Mouse (Mus musculus) heart, adult 2 months (tissue): ENCODE results near the gene Gramd1c. TPM values are rescaled to one million over a fixed set of nuclear protein-coding genes. Genes with fewer than 3 reads are reported as not detected.
A peak's percentile ranks its signal among the peaks of the same experiment; 100 is the strongest.

Experiments used
- DNase-seq, 2 experiments: peaks; one replicate each; pipeline ENCODE4 v3.0.0; 2021
- H3K27ac ChIP-seq: fragments of 200-600 bp; 2 replicates; pipeline ENCODE4 v1.8.1; 2022
- H3K27me3 ChIP-seq: fragments of 200-500 bp; 2 replicates; pipeline ENCODE4 v1.6.1; 2012; ENCODE audit warnings: mild to moderate bottlenecking, low read length, inconsistent platforms, mixed read lengths; ENCODE audit not compliant: control insufficient read depth, insufficient read depth
- H3K36me3 ChIP-seq: fragments of 200-500 bp; 2 replicates; pipeline ENCODE4 v1.6.1; 2012; ENCODE audit warnings: low read length, inconsistent platforms; ENCODE audit not compliant: control insufficient read depth, insufficient read depth
- H3K4me1 ChIP-seq: fragments of 200-500 bp; 2 replicates; pipeline ENCODE4 v1.6.1; 2011; ENCODE audit warnings: low read length; ENCODE audit not compliant: control insufficient read depth, insufficient read depth
- H3K4me3 ChIP-seq: fragments of 200-600 bp; 2 replicates; pipeline ENCODE4 v1.8.1; 2022
- H3K79me2 ChIP-seq: fragments of 200-500 bp; replicated peaks from 2 replicates; pipeline ENCODE4 v1.6.1; 2012; ENCODE audit warnings: mild to moderate bottlenecking, inconsistent platforms, low read length, moderate library complexity, mixed read lengths; ENCODE audit not compliant: control insufficient read depth, insufficient read depth
- H3K9ac ChIP-seq: fragments of 200-500 bp; 2 replicates; pipeline ENCODE4 v1.6.1; 2012; ENCODE audit warnings: low read depth, mild to moderate bottlenecking, control low read depth, inconsistent platforms, low read length, mixed read lengths
- CTCF ChIP-seq: fragments of 200-600 bp; IDR thresholded peaks from 2 replicates; pipeline ENCODE4 v1.8.1; 2022; ENCODE audit warnings: antibody characterized with exemption, mild to moderate bottlenecking, moderate library complexity
- EP300 ChIP-seq: fragments of 200-500 bp; IDR thresholded peaks from 2 replicates; pipeline ENCODE4 v1.6.1; 2011; ENCODE audit warnings: low read depth, low read length, control low read depth; ENCODE audit not compliant: insufficient read depth
- POLR2A ChIP-seq: fragments of 200-500 bp; IDR thresholded peaks from 2 replicates; pipeline ENCODE4 v1.6.1; 2011; ENCODE audit warnings: mild to moderate bottlenecking, low read depth, low read length, control low read depth; ENCODE audit not compliant: insufficient read depth
- WGBS: fragments of 180-500 bp; shearing (Covaris S2); methylation state at CpG from one replicate; pipeline ENCODE4 v1.1.7; 2018; 5-methylcytosine and 5-hydroxymethylcytosine counted together
- intact Hi-C: fragments of 180-260 bp; cut with DNase I; formaldehyde crosslinking; loops from one replicate; pipeline ENCODE4 v1.15.1; 2025
- polyA plus RNA-seq: library from polyadenylated mRNA; depleted of rRNA; stranded (reverse); fragments of >200 nt; gene quantifications from 2 replicates; pipeline ENCODE4 v1.2.3, GENCODE M21; 2012
- total RNA-seq, 2 experiments: library from RNA; stranded (reverse); gene quantifications; 2 replicates each; pipeline ENCODE4 v1.2.3; 2021

The Gramd1c gene
- total and polyA plus RNA-seq, 3 experiments, result 0.37 to 0.50 (median 0.37) TPM

DNA sequence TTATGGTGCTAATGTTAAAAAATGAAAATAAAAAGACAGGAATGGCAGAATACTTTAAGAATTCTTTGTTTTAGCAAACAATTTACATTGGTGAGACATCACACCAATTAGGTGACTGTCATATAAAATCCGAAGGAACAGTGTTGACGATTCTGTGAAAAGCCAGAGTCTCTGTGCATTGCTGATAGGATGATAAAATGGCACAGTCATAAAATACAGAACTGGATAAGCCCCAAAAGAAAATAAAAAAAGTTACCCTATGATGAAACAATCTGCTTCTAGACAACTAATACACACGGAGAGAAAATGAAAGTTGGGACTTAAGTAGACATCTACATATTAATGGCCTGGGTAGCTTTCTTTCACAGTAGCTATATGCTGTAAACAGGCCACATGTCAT lies 68.5 kb downstream of the Gramd1c start:
- H3K27ac ChIP-seq, result no peak overlapping the region
- WGBS, result 79% methylated on average over 3 of the region's 3 CpGs
- TF ChIP-seq EP300 (no peak), CTCF (no peak)

DNA sequence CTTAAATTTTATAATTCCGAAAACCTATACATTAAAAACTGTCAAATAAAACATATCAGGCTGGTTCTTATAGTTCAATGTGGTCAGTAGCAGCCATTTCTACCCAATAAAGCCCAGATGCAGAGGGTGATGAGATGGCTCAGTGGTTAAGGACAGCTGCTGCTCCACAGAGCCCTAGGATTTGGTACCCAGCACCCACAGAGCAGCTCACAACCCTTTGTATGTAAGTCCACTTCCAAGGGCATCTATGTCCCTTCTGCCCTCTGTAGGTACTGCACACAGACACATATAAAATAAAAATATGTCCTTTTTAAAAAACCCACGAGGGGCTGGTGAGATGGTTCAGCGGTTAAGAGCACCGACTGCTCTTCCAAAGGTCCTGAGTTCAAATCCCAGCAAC lies 76.8 kb downstream of the Gramd1c start:
- TF ChIP-seq EP300 (no peak), POLR2A (no peak), CTCF (no peak)
- Histone ChIP-seq H3K4me3 (no peak overlapping the region), H3K27me3 (no peaks in the 10 kb centered on the region), H3K27ac (no peak overlapping the region), H3K79me2 (no peaks in the 10 kb centered on the region), H3K36me3 (no peaks in the 10 kb centered on the region), H3K4me1 (no peaks in the 10 kb centered on the region), H3K9ac (no peak overlapping the region)
- intact Hi-C loops, result no loop called here
- no peak for DNase-seq
- WGBS, result 90% methylated on average over 4 of the region's 4 CpGs

More for the DNA sequence above, 68.5 kb downstream of the Gramd1c start:
- no peak overlapping the region for H3K9ac ChIP-seq
- intact Hi-C loops, result no loop called here
- DNase-seq, result no peak
- no peaks in the 10 kb centered on the region for H3K36me3 ChIP-seq
- no peaks in the 10 kb centered on the region for H3K79me2 ChIP-seq
- H3K27me3 ChIP-seq, result no peaks in the 10 kb centered on the region
- no peaks in the 10 kb centered on the region for H3K4me1 ChIP-seq
- H3K4me3 ChIP-seq, result no peak overlapping the region

DNA sequence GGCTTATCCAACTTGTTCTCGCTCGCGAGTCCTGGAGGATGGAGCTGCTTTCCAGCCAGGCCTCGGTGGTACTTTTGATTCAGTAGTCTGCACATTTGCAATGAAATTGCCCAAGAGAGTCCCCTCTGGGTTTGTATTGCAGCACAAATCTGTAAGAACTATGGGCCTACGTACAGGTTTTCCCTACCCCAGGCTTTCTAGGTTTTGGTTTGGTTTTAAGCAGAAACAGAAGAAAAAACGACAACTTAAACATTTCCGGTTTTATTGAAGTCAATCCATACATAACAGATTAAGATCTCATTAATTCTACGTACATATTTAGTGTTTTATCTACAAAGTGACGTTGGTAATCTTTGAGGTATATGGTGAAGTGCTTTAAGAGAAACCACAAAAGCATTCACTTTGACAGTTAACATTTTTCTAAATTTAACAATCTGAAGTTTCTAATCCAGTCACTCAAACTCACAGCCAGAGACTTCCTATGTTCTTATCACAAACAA lies 83.0 kb downstream of the Gramd1c start:
- no peaks in the 10 kb centered on the region for H3K4me1 ChIP-seq
- H3K27me3 ChIP-seq, result 0 out of 2 replicates have a peak, but pooled peaks cover 1% of the 10 kb centered on the region
- intact Hi-C loops, result no loop called here
- peak overlapping the region; percentile 32 for H3K4me3 ChIP-seq
- H3K27ac ChIP-seq, result no peak overlapping the region
- H3K9ac ChIP-seq, result peak overlapping the region; percentile 56; the same call in 1 of the 2 replicates
- no peaks in the 10 kb centered on the region for H3K36me3 ChIP-seq
- 26% methylated on average over 9 of the region's 9 CpGs for WGBS
- DNase-seq, result no peak
- TF ChIP-seq POLR2A (no peak), CTCF (no peak), EP300 (no peak)
- no peaks in the 10 kb centered on the region for H3K79me2 ChIP-seq

DNA sequence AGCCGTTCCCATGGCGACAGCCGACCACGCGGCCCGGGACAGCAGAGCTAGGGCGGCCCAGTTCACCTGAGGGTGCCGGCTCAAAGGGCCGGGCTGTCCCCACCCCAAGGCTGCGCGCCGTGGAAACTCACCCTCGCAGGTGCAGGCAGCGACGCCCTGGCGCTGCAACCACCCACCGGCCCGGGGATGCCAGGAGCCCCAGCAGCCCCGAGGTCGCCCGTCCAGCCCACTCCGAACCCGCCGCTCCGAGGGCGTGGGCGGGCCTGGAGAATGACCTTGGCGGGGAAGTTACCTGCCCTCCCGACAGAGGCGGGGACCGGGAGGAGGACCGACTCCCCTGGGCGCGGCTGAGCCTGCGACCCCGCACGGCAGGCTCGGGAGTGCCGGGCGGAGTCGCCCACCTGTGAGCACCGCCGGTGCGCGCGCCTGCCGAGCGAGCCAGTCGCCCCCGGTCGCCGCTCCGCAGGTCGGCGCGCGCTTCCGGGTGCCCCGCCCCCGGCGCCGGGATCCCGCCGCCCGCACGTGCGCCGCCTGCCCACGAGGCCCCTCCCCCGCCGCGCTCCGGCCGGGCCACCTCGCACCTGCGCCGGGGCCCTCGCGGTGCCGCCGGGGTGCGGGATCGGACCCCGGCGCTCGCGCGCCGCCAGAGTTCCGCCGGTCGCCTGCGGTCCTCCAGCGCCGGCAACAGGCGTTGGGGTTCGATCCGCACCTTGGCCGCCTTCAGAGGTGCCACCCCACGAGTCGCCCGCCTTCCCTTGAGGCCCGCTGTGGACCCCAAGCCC lies 83.6 kb downstream of the Gramd1c start, which contains the start of gene Zdhhc23:
TSS of gene Zdhhc23 (minus strand) at position 464 of the 782 bp plus-strand sequence.
- Histone ChIP-seq H3K79me2 (no peaks in the 10 kb centered on the region), H3K27ac (no peak within 1 kb of the TSS), H3K4me1 (no peaks in the 10 kb centered on the region), H3K9ac (peak within 1 kb of the TSS; percentile 56), H3K4me3 (peak within 1 kb of the TSS; percentile 61), H3K27me3 (0 out of 2 replicates have a peak, but pooled peaks cover 1% of the 10 kb centered on the region), H3K36me3 (no peaks in the 10 kb centered on the region)
- intact Hi-C loops, result no loop called here
- WGBS, result 1% methylated on average over 99 of the region's 103 CpGs
- TF ChIP-seq CTCF, result no peak
- no peak for TF ChIP-seq POLR2A
- no peak for TF ChIP-seq EP300
- peak; percentile 49 to 61 for DNase-seq

DNA sequence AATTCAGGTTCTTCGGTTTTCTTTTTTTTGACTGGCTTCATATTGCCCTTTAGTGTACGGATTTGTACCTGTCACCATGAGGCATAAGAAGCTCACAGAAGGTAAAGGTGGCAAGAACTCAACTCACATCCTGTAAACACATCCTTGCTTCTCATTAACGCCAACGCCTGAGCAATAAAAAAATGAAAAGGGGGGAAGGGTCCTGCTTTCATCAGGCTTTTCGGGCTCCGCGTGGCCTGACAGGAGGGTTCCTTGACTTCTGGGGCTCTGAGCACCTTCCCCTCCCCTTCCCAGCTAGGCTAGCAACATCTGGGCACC lies 84.2 kb downstream of the Gramd1c start:
- peak overlapping the region; percentile 61 for H3K4me3 ChIP-seq
- H3K27ac ChIP-seq, result no peak overlapping the region
- H3K4me1 ChIP-seq, result no peaks in the 10 kb centered on the region
- 33% methylated on average over 7 of the region's 7 CpGs for WGBS
- no peaks in the 10 kb centered on the region for H3K79me2 ChIP-seq
- TF ChIP-seq POLR2A, result no peak
- no peaks in the 10 kb centered on the region for H3K36me3 ChIP-seq
- no peak for DNase-seq
- H3K9ac ChIP-seq, result no peak overlapping the region
- 0 out of 2 replicates have a peak, but pooled peaks cover 1% of the 10 kb centered on the region for H3K27me3 ChIP-seq
- intact Hi-C loops, result no loop called here

DNA sequence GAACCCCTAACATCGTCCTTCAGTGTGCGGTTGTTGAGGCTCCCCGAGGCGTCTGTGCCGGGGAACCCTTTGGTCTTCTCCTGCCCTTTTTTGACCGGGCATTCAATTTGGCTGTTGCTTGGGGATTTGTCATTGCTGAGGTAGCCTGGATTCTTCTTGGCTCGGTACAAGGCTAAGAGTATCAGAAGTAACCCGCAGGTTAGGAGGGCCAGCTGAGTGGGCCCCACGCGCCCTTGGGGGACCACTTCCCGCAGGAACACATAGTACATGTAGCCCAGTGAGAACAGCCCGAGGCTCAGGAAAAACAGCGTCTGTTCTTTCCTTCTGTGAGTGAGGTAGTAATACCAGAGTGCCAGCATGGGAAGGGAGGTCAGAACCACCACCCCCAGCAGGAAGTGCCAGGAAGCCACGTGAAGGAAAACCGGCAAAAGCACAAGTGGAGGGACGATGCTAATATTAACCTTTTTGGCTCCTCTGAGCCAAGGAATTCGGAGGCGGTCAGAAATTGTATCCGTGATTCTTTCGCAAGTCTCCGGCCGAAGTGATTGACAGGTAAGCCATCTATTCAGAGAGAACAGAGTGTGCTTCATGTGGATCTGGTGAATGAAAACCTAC lies 89.4 kb downstream of the Gramd1c start:
- H3K27me3 ChIP-seq, result no peaks in the 10 kb centered on the region
- 79% methylated on average over 22 of the region's 22 CpGs for WGBS
- TF ChIP-seq CTCF, result no peak
- no peak for TF ChIP-seq POLR2A
- no peak for TF ChIP-seq EP300

More for the DNA sequence above, 89.4 kb downstream of the Gramd1c start:
- no peaks in the 10 kb centered on the region for H3K4me1 ChIP-seq
- H3K27ac ChIP-seq, result no peak overlapping the region
- intact Hi-C loops, result no loop called here
- H3K36me3 ChIP-seq, result no peaks in the 10 kb centered on the region
- no peak overlapping the region for H3K4me3 ChIP-seq
- H3K79me2 ChIP-seq, result no peaks in the 10 kb centered on the region
- no peak overlapping the region for H3K9ac ChIP-seq
- DNase-seq, result no peak
